Mouse (Mus musculus) adrenal gland, postnatal 10 days (tissue): ENCODE data around the gene Slc24a2. TPM values are rescaled to one million over a fixed set of nuclear protein-coding genes. Genes with fewer than 3 reads are reported as not detected.

Source experiments
- DNase-seq: peaks from one replicate; pipeline ENCODE4 v3.0.0; 2021; ENCODE audit warnings: mixed read lengths
- total RNA-seq, 2 experiments: library from RNA; stranded (reverse); gene quantifications; 2 replicates each; pipeline ENCODE4 v1.2.3; 2021

Gene Slc24a2
- total RNA-seq, 2 experiments from 2014 or later = 12.3 to 14.7 TPM

DNA sequence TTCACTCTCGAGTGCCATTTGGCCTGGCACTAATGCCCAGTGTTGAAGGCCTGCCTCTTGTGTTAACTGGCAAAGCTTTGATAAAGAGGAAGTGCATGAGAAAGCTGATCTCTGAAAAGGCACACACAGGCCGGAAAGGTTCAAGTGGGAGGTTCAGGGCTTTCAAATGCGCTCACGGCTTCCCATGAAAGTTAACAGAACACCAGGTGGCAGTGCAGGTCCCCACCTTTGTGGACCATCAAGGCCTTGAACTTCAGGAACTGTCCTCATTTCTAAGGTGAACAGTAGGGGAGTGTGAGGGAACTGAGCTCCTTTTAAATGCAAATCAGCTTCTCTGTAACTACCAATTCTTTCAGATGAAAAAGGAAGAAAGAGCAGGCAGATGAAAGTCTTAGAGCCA lies 110.5 kb downstream of the Slc24a2 start:
- no peak for DNase-seq

DNA sequence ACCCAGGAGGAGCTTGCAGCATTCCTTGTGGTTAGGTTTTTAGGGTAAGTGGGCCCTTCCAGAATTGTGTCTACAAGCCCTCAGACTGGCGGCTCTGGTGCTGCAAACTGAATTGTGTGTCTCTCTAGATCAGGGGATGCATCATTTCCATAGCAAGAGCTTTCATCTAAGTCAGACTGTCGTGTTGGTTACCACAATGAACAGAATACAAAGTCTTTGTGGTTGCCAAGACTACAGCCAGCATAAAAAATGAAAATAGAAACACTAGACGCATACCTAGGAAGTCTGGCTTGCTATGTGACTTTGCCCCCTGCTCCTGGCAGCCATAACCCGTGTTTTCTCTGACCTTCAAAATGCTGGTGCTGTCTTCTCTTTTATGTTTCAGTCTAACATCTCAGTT lies 114.6 kb downstream of the Slc24a2 start:
- no peak for DNase-seq

DNA sequence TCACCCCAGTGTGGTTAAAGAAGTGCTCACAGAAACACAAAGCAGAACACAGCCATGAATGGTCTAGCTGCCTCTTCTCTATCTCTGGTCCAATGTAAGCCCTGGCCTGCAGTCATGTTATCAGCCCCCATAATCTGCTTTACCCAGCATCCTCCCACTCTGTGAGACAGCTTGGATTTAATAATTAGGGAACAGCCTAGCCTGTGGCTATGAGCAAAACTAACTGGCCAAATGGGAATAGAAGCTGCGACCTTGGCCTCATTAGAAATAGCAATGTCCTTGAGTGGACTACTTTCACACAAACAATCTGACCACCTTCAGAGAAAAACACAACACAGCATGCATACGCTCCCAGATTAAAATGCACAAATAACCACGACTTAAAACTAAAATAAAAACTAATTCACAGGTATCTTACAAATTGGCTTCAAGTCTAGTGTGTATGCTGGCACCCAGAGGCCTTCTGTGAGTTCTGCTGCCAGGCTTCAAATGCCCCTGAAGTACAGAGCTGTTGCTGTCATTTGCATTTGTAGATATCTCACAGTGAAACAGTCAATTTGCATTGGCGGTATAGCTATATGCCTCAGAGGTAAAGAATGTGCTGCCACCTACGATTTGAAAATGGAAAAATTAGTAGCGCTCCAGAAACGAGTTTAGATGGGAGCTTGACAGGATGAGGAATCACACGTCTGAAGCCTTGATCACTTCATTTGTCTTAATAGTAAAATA lies 120.8 kb downstream of the Slc24a2 start:
- DNase-seq = no peak

DNA sequence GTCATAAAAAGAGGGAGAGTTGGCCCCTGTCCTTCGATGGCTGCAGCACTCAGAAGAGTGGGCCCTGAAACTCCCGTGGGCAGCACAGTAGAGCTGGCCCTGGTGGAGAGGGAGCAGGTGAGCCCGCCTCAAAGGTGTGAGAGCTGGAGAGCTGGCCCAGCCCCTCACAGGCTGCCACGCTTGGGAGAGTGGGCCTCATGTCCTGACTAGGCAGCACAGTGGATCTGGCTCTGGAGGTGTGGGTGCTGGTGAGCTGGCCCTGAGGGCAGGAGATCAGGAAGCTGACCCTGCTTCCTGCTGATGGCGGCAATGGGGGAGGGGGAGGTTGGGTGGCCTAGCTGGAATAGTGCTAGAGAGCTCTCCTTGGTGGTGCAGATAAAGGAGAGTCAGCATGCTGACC lies 129.3 kb downstream of the Slc24a2 start:
- no peak for DNase-seq

DNA sequence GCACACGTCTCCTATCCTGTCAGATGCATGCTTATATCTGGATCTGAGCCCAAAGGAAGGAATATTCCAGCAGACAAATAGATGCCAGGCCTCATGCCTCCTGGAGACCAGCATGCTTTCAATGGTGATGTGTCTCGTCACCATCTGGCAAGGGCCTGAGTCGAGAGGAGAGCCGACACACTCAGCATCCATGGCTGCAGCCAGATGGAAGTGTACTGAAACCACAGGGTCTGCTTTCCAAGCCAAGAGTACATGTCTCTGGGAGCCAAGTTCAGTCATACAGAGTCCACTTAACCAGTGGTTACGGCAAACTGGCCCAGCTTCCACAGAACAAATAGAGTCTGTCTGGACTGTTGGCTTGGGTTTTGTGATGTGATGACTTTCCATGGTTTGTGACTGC lies 134.1 kb downstream of the Slc24a2 start:
- DNase-seq = no peak

DNA sequence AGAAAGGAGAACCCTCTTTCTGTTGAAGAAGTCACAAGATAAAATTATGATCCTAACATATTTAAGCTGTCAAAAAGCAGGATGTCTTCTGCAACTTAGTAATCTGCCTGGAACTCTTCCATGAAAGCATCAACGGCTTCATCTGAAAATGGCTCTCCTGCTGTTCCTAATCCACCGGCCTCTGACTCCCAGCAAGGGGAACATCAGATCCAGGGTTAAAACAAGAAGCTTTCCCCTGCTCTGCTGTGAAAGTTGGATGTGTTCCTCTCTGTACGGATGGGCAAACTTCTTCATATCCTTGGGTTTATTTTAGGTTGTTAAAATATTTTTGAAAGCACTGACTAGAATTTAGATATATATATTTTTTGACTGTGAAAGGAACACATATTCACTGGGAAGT lies 136.7 kb downstream of the Slc24a2 start:
- no peak for DNase-seq

DNA sequence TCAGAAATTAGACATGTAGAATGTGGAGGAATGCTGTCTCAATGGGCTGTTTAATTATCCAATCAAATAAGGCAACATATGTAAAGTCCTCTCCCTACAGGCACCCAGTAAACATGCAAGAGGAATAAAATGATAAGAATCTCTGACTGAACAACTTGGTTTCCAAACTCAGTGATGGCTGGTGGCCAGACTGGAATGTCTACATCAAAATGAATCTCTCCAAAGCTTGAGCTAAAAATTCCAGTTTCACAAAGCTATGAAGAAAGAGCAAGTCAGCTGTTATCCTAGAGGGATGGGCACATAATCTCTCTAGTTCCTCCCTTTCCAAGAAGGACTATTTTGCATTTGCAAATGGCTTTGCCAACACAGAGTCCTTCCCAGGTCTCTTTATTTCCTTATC lies 139.4 kb downstream of the Slc24a2 start:
- DNase-seq = no peak

DNA sequence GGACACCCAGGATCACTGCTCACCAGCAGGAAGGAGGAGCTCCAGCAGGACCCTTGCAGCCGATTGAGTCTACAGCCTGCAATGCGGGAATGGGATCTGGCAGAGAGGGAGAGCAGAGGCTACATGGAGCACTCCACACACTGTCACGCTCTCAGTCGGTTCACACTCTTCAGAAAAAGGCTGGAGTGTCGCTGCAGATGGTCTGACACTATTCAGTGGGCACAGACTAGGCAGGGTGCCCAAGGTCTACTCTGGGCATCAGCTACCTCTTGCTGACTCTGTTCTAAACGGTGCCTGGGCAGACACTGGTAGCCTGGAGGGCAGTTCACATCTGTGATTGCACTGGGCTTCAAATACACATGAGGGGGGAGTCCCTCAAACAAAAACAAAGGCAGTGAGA lies 141.6 kb downstream of the Slc24a2 start:
- DNase-seq = no peak

DNA sequence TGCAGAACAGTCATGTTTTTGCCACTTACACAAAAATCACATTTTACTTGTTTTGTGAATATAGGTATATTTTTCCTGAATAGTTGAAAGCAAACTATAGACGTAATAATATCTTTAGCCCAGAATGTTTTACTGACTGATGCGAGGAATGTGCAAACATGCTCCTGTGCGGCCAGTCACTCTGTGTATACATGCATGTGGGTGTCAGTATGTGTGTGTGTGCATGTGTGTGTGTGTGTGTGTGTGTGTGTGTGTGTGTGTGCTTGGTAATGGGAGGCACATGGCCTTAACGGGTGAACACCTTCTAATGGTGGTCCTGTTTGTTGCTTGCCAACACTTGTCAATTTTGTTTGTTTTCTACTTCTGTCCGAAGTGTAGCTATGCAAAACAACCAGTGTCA lies 142.7 kb downstream of the Slc24a2 start:
- DNase-seq = no peak

DNA sequence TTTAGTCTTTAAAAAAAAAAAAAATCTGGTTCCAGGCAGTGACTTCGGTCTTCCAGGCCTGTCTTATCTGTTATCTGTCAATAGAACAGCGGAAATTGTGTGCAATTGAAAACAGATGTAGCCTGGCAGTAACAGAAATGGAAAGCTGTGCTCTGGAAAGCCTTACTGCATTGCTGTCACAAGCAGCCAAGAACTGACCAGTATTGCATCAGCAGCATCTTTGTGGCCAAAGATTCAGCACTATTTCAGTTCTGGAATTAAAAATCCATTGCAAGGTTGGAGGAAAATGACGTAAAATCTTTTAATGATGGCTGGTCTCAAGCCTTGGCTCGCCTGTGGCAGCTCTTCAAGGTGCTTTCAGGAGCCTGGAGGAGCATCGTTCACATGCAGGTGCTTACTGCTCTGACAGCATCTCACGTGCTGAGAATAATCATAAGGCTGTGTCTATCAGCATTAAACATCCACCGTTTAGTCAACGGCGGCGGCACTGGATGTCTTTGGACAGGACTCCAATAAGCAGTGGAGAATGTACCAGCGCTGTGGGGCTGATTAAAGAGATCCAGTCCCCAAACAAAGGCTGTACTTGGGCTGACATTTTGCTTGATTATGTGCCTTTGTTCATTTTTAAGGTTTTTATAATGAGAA lies 143.2 kb downstream of the Slc24a2 start:
- peak; percentile 23 for DNase-seq

DNA sequence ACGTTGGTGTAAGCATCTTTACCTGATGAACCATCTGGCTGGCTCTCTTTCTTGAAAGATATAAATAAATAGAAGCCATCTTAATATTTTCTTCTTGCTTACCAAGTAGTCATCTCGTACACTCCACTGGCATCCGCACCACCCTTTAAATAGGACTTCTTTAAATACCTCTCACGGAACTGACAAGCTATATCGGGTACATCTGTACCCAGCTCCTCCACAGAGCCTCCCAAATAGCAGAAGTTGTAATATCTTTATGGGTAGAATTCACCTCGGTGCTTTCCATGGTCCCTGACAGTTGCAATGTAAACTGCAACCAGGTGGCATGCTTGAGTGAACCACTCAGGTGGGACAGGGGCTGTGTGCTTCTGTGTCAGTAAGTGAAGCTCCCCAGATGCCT lies 149.0 kb downstream of the Slc24a2 start:
- DNase-seq = no peak

DNA sequence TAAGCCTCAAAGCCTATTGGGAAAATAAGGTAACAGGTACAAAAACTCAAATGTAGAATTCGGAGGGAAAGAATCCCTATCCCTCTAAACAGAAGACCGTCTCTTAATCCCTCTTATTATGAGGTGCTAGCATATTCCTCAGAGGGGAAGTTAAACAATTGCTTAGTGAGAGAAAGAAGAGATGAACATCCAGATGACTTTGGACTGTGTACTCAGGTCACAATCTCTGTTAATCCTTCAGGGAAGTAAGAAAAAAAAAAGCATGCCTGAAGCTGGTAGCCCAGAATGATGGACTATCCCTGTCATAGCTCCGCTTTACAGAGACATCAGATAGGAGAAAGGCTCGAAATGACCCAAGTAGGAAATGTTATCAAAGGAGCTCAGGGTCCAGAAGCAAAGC lies 151.0 kb downstream of the Slc24a2 start:
- DNase-seq = no peak

DNA sequence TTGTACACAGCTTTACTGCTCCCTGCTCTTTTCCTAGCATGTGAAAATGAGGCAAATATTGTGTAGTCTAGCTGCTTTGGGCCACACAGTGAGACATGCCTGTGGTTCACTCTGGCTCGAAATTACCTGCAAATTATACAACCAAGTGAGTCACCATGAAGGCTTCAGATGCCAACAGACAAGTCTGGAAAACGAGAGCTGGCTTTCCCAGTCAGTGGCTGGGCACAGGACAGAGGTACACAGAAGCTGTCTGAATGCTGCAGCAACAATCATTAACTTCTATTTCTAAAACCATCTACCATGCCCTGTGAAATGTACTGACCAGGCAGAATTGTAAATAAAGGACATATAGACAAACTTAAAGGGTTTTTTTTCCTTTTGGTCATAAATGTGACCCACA lies 151.6 kb downstream of the Slc24a2 start:
- no peak for DNase-seq

DNA sequence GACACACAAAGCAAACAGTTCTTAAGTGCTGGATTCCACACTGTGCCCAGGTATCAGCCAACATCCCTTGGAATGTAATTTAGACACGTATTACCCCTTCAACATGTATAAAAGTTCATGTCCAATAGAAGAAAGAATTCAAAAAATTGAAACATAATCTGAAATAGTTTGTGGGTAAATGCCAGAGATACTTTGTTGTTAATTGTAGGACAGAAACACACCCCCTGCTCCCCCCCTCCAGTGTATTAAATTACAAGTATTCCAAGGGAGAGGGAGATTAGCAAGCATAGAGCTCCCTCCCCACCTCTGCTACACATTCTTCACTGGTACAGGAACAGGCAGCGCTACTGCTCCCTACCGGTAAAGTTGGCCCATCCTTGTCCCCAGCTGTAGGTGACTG lies 154.5 kb downstream of the Slc24a2 start:
- DNase-seq = no peak

DNA sequence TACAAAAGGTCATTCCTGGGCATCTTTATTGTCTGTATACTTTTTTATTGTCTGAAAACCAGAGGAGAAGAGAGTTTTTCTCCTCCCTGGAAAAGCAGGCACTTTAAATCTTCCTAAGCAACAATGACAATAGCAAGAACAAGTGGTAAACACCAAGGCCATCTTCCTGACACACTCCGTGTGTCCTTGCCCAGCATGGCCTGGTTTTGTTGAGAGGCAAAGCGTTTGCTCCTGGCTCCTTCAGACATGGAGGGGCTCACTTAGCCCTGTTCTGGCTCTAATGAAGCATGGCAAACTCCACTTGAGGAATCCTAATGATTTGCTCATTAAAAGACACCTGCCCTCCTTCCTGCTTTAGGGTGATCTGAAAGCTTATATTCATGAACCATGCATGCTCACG lies 162.2 kb downstream of the Slc24a2 start:
- DNase-seq = no peak

DNA sequence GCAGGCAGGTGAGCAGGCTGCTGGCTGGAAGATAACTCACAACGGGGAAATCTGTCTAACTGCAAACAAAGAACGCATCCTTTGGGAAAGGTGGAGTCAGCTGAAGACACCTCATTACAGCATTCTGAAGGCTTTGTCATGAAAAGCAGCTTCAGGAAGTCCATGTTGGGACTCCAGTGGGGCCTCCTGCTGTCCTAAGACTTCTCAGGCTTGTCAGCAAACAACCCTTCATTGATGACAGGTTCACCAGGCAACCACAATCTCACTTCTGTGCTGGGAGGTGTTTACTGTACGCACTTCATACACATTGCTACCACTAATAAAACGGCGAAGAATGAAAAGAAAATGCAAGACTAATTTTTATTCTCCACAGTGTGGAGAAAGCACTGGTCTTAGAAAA lies 165.1 kb downstream of the Slc24a2 start:
- no peak for DNase-seq

DNA sequence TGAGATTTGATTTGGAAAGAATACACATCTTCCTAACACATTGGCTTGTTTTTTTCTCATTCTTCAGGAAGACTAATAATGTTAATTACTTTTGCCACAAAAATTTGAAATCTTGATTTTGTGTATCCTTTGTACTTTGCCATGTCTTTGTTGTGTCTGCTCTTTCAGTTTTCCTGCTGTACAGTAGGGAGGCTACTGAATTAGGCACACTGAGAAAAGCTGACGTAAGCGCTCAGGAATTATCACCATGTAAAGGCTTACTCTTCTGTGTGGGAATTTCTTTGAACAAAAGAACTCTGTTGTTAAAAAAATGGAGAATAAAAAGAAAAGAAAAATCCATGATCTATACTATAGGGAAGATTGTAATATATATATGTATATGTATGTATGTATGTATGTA lies 165.7 kb downstream of the Slc24a2 start:
- no peak for DNase-seq

DNA sequence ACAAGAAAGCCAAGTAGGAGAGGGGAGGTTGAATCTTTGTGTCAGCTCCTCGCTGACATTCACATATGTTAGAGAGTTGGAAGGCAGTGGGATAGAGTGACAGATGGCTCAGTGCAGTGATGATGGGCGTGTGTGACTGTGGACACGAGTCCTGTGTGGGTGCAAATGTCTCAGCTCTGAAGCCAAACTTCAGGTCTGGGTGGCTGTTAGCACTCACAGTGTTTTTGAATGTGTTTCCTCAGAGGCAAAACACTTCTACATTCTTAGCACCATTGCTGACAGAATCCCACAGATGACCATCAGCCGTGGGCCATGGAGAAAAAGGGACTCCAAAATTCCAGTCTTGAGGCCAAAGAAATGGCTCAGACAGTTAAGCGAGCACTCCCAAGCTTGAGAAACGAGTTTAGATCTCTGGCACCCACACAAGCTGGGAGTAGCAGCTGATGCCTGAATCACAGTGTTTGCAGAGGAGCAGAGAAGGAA lies 167.5 kb downstream of the Slc24a2 start:
- DNase-seq = no peak

DNA sequence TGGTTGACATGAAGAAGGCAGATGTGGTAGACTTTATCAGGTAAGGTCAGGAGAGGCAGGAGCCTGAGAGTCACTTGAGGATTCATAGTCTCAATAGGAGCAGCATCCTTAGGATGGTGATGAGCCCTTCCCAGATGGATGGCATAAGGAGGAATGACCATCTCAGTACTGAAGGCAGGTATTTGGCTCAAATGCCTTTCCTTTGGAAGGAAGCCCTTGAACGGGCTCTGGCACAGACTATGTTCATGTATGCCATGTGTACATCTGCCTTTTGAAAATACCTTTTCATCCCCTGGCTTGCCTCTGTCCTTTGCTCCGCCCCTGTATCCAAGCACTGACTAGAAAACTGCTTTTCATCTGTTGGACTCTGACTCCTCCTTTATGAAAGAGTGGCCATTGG lies 168.6 kb downstream of the Slc24a2 start:
- no peak for DNase-seq

DNA sequence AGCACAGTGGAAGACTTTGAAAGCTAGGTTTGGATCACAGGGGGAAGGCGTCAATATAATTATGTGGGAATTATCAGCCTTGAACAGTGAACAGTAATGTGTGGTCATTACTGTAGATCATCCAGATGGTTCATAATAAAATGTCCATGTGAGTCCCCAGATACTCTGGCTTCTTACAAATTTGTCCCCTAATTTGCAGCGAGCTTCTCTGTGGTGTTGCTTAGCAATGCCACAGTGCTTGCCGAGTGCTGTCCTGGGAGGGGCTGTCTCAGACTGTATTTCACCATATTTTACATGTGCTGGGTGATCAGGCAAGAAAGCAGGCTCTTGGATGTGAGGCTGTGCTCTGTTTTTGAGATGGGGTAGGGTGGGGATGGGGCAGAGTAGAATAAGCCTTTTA lies 172.7 kb downstream of the Slc24a2 start:
- DNase-seq = no peak

DNA sequence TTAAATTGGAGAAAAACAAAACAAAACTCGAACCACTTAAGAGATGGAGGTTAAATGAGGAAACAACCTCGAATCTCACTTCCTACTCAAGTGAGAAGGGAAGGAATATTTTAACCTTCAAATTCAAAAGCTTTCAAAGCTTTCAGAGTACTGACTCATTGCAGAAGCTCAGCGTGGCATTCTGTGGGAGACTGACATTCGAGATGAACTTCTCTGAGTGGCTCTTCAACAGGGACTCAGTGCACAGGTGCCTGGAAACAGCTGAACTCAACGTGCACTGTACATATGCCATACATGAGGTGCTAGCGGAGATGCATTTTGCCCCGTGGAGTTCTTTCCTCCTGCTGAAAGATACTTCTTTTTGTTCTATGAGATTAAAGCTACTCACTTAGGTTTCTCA lies 174.5 kb downstream of the Slc24a2 start:
- DNase-seq = no peak

DNA sequence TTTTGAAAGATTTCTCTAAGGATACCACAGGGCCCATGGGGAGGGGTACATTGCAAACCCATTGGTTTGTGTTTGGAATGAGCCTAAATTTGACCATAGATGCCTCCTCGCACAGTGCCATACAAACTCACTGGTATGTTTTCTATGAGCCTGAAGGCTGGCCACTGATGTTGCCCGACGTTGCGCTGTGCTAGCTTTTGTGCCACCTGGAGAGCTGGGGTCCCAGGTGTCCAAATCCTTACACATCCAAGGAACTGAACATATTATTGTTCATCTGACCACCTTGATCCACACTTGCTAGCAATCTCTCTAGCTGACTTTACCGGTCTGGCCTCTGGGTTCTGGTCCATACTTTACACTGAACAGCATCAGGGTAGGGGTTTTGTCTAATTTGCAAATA lies 177.4 kb downstream of the Slc24a2 start:
- DNase-seq = no peak

DNA sequence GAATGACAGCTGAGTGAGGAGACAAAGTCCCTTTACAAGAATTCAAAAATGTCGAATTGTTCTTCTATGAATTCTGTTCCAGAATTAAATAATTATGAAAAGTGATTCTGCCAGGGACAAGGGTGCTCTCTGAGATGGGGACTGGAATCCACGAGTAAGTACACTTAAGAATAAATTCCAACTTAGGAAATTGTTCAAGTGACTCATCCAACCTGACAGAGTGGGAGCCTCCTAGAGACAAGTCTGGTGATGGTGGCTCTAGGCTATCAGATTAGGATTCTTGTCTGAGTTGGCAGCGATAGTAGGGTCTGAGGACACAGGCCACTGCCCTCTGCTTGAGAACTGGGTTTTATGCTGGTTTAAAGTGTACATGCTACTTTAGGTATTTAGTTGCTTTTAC lies 181.2 kb downstream of the Slc24a2 start:
- no peak for DNase-seq

DNA sequence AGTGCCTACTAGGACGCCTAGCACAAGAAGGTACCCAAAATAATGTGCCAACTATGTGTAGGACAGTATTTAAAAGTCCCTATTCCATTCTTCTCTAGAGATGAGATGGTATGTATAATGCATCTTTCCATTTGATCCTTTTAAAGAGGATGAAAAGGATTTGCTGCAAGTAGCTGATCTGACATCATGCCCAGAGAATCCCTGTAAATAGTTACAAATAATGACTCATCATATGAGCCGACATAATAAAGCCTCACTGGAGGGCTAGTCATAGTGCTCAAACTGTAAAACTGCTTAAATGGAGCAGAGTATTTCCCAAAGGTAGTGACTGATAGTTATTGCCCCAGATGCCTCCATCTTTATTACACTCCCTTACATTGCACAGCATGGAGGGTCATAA lies 183.1 kb downstream of the Slc24a2 start:
- DNase-seq = no peak
